Mouse (Mus musculus): ENCODE measurements around the gene Trh. TPM values are rescaled to one million over a fixed set of nuclear protein-coding genes. Genes with fewer than 3 reads are reported as not detected.

The Trh gene
- 1.5 and 1.9 TPM in 2 replicates for polyA plus RNA-seq (2012; rRNA removed)

DNA sequence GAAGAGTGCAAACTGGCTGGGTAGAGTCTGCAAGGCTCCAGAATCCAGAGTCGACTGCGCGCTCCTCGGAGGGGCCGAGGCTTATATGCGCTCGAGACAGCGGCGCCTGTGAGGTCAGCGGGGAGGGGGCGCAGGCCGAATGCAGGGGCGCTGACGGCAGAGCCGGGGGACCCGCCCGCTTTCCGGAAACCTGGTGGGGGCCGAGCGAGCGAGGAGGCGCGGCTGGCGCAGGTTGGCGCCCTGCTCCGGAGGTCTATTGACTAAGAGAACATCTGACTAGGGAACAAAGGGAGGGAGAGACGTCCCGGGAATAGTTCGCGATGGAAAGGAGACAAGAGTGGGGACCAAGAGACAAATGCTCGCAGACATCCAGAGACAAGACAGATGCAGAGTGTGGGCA is at the start of gene Trh:
Gene Trh (minus strand): TSS at position 60 of the 400 bp plus-strand sequence.
- Histone ChIP-seq H3K4me1 (ENCODE audit: control insufficient read depth, insufficient read depth, low read length) (no peaks in the 10 kb centered on the region), H3K27ac (ENCODE audit: insufficient read depth, low read length) (no peak within 1 kb of the TSS), H3K4me3 (ENCODE audit: insufficient read depth, low read length) (no peak within 1 kb of the TSS)
- TF ChIP-seq CTCF (IDR thresholded peaks at IDR 0.05; ENCODE audit: extremely low read depth, insufficient read depth, low read length) = no peak
- TF ChIP-seq POLR2A (IDR thresholded peaks at IDR 0.05; ENCODE audit: extremely low read depth, insufficient read depth, low read length) = no peak

DNA sequence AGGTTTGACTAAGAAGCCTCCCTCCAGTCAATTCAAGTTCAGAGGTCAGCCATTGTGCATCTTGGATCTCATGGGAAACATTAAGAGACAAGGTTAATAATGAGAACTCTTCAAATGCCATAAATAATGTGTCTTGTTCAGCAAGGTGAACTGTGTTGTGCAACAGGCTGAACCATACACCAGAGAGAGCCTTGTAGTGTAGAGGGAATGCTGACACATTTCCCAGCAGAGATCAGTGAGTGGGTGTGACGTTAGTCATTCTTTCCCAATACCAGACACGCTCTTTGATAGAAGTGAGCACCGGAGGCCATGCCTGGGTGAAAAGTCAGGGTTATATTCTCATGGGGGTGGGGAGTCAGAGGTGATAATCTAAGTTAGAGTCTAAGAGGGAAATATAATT is 46.4 kb upstream of the Trh start:
- H3K4me3 ChIP-seq (ENCODE audit: insufficient read depth, low read length) = no peak overlapping the region
- no peak overlapping the region for H3K27ac ChIP-seq (ENCODE audit: insufficient read depth, low read length)
- H3K4me1 ChIP-seq (ENCODE audit: control insufficient read depth, insufficient read depth, low read length) = peaks cover 1% of the 10 kb centered on the region; the same call in 1 of the 2 replicates
- TF ChIP-seq POLR2A (IDR thresholded peaks at IDR 0.05; ENCODE audit: extremely low read depth, insufficient read depth, low read length) (no peak), CTCF (IDR thresholded peaks at IDR 0.05; ENCODE audit: extremely low read depth, insufficient read depth, low read length) (no peak)

DNA sequence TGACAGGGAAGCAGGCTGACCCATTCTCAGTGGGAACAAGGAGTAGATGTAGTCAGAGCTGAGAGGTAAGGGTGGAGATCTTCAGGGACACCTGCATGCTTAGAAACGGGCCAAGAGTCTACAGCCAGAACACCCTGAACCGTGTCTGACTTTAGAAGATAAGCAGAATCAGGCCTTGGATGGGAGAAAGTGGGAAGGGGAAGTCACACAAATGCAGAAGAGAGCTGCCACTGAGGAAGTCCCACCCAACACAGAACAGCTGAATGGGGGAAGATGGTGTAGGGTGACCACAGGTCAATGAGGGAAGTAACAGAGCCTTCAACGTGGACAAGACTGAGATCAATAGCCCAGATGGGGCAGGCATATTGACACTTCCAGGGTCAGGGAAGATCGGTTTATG is 42.4 kb upstream of the Trh start:
- Histone ChIP-seq H3K4me3 (ENCODE audit: insufficient read depth, low read length) (no peak overlapping the region), H3K27ac (ENCODE audit: insufficient read depth, low read length) (no peak overlapping the region), H3K4me1 (ENCODE audit: control insufficient read depth, insufficient read depth, low read length) (peaks cover 1% of the 10 kb centered on the region; the same call in 1 of the 2 replicates)
- TF ChIP-seq CTCF (IDR thresholded peaks at IDR 0.05; ENCODE audit: extremely low read depth, insufficient read depth, low read length) (no peak), POLR2A (IDR thresholded peaks at IDR 0.05; ENCODE audit: extremely low read depth, insufficient read depth, low read length) (no peak)

DNA sequence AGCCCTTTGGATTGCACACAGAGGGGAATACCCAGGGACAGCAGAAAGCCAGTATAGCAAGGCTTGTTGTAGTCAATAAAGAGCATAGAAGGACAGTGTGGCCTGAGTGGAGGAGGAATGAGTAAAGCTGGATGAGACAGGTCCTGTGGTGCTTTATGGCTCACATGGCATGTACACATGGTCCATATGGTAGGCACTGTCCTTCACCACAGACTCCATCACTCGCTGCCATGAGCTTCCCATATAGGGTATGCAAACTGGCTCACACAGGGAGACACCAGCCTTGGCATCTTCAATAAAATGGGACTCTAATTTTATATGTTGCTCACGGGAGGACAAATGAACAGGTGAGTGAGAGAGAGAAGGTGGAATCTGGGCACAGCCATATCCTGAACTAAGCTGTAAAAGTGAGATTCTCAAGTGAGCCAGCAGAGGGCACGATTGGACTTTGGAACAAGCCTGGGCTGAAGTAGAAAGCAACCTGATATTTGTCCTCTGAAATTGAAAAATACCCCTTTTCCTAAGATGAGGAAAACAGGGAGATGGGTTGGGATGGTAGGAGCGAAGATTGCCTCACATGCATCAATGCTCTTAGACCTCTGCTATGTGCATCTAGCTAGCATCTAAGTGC is 41.9 kb upstream of the Trh start:
- TF ChIP-seq CTCF (IDR thresholded peaks at IDR 0.05; ENCODE audit: extremely low read depth, insufficient read depth, low read length) (peak; percentile 89), POLR2A (IDR thresholded peaks at IDR 0.05; ENCODE audit: extremely low read depth, insufficient read depth, low read length) (no peak)
- peaks cover 1% of the 10 kb centered on the region; the same call in 1 of the 2 replicates for H3K4me1 ChIP-seq (ENCODE audit: control insufficient read depth, insufficient read depth, low read length)
- H3K27ac ChIP-seq (ENCODE audit: insufficient read depth, low read length) = no peak overlapping the region
- no peak overlapping the region for H3K4me3 ChIP-seq (ENCODE audit: insufficient read depth, low read length)

DNA sequence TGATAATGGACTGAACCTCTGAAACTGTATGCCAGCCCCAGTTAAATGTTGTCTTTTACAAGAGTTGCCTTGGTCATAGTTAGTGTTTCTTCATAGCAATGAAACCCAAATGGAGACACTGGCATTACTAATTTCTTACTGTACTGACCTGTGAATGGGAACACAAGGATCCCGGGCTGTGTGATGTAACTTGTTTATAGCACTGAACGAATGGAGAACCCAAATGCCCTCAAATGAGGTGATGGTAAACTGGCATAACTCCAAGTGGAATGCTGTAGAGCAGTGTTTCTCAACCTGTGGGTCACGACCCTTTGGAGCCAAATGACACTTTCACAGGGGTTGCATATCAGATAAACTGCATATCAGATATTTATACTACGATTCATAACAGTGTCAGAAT is 41.1 kb upstream of the Trh start:
- Histone ChIP-seq H3K4me1 (ENCODE audit: control insufficient read depth, insufficient read depth, low read length) (peaks cover 1% of the 10 kb centered on the region; the same call in 1 of the 2 replicates), H3K27ac (ENCODE audit: insufficient read depth, low read length) (no peak overlapping the region), H3K4me3 (ENCODE audit: insufficient read depth, low read length) (no peak overlapping the region)
- TF ChIP-seq CTCF (IDR thresholded peaks at IDR 0.05; ENCODE audit: extremely low read depth, insufficient read depth, low read length) = no peak
- TF ChIP-seq POLR2A (IDR thresholded peaks at IDR 0.05; ENCODE audit: extremely low read depth, insufficient read depth, low read length) = no peak

DNA sequence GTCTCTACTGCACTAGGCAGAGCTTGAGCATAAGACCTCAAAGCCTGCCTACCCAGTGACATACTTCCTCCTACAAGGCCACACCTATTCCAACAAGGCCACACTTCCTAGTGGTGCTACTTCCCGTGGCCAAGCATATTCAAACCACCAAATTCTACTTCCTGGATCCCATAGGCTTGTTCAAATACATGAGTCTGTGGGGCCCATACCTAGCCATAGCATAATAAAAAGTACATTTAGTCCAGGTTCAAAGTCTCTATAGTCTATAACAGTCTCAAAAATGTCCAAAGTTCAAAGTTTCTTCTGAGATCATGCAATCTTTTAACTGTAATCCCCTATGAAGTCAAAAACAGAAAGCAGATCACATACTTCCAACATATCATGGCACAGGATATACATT is 32.7 kb upstream of the Trh start:
- no peak overlapping the region for H3K27ac ChIP-seq (ENCODE audit: insufficient read depth, low read length)
- TF ChIP-seq CTCF (IDR thresholded peaks at IDR 0.05; ENCODE audit: extremely low read depth, insufficient read depth, low read length) (no peak), POLR2A (IDR thresholded peaks at IDR 0.05; ENCODE audit: extremely low read depth, insufficient read depth, low read length) (no peak)

DNA sequence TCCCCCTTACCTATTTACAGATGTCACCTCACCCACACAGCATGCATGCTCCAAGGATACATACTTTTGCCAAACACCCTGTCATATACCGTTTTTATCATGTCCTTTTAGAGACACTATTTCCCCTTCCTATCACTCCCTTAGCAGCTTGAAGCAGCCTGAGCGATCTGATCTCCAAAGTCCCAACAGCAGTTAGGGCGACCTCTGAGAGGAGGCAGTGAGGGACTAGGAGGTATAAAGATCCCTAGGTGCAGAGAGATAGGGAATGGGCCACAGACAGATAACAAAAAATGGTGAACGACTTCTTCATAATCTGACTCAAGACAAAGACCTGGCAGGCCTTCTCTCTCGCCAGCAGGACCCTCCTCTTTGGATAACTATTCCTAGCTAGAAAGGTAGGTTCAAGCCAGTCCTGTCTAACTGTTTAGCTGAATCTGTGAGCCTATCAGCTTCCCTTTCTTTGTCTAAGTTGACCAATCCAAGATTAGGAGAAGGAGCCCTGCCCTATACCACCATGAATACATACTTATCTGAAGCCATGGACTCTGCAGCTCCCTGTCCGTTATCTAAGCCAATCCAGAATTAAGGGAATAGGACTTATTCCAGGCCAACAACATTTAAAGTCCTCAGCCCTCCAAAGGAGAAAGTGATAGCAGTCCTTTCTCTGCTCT is 29.3 kb upstream of the Trh start:
- no peak overlapping the region for H3K27ac ChIP-seq (ENCODE audit: insufficient read depth, low read length)
- no peak overlapping the region for H3K4me3 ChIP-seq (ENCODE audit: insufficient read depth, low read length)
- H3K4me1 ChIP-seq (ENCODE audit: control insufficient read depth, insufficient read depth, low read length) = no peaks in the 10 kb centered on the region
- TF ChIP-seq POLR2A (IDR thresholded peaks at IDR 0.05; ENCODE audit: extremely low read depth, insufficient read depth, low read length) = no peak
- no peak for TF ChIP-seq CTCF (IDR thresholded peaks at IDR 0.05; ENCODE audit: extremely low read depth, insufficient read depth, low read length)

More for the DNA sequence above, 32.7 kb upstream of the Trh start:
- H3K4me1 ChIP-seq (ENCODE audit: control insufficient read depth, insufficient read depth, low read length) = no peaks in the 10 kb centered on the region
- H3K4me3 ChIP-seq (ENCODE audit: insufficient read depth, low read length) = no peak overlapping the region

DNA sequence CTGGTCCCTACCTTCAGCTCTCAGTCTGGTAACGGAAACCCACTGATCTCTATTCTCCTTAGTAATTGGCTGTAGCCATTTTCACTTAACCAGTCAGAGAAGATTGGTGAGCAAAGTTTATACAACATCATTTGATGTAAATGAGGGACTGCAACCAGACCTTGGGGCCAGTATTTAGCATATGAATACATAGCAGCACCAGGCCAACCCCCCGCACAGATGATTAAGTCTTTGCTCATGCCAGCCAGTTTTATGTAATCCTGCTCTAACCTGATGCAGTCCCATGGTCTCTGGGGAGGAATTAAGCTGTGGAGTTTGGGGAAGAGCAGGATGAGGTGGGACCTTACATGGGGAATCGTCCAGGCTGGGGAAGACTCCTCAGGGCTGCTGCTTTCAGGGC is 28.2 kb upstream of the Trh start:
- H3K27ac ChIP-seq (ENCODE audit: insufficient read depth, low read length) = no peak overlapping the region
- no peak overlapping the region for H3K4me3 ChIP-seq (ENCODE audit: insufficient read depth, low read length)
- H3K4me1 ChIP-seq (ENCODE audit: control insufficient read depth, insufficient read depth, low read length) = no peaks in the 10 kb centered on the region
- TF ChIP-seq CTCF (IDR thresholded peaks at IDR 0.05; ENCODE audit: extremely low read depth, insufficient read depth, low read length) = no peak
- no peak for TF ChIP-seq POLR2A (IDR thresholded peaks at IDR 0.05; ENCODE audit: extremely low read depth, insufficient read depth, low read length)

DNA sequence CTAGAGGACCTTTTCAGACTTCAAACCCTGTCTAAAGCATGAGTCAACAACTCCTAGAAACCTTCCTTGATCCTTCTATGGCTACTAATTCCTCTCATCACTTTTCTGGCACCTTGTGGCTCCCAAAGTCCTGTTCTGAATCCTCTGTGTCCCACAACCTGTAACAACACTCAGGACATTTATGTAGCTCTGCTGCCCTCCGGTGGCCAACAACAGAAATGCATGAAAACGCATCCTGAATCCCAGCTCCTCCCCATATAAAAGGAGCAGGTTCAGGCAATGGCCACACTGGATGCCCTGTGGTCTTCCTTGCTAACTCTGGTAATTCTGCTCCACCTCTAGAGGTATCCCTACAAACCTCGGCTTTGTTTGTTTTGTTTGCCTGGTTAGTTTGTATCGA is 24.6 kb upstream of the Trh start:
- Histone ChIP-seq H3K27ac (ENCODE audit: insufficient read depth, low read length) (no peak overlapping the region), H3K4me3 (ENCODE audit: insufficient read depth, low read length) (no peak overlapping the region), H3K4me1 (ENCODE audit: control insufficient read depth, insufficient read depth, low read length) (no peaks in the 10 kb centered on the region)
- peak; percentile 97 for TF ChIP-seq CTCF (IDR thresholded peaks at IDR 0.05; ENCODE audit: extremely low read depth, insufficient read depth, low read length)
- no peak for TF ChIP-seq POLR2A (IDR thresholded peaks at IDR 0.05; ENCODE audit: extremely low read depth, insufficient read depth, low read length)

DNA sequence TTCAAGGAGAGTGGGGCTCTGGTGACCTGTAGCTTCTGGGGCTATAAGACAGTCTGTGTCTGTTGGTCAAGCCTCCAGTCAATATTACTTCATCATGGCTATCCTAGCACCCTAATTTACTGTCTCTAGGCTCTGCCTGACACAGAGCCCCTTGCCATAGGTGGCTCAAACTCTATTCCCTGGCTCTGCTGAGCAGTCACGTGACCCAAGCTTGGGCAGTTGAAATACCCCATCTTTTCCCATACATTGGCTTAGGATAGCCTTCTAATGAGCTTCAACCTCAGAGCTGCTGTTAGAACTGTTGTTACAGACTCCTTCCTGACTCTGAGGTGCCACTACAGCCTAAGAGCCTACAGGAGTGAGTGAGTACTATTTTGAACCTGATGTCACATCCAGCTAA is 23.6 kb upstream of the Trh start:
- Histone ChIP-seq H3K27ac (ENCODE audit: insufficient read depth, low read length) (no peak overlapping the region), H3K4me1 (ENCODE audit: control insufficient read depth, insufficient read depth, low read length) (no peaks in the 10 kb centered on the region), H3K4me3 (ENCODE audit: insufficient read depth, low read length) (no peak overlapping the region)
- TF ChIP-seq POLR2A (IDR thresholded peaks at IDR 0.05; ENCODE audit: extremely low read depth, insufficient read depth, low read length) (no peak), CTCF (IDR thresholded peaks at IDR 0.05; ENCODE audit: extremely low read depth, insufficient read depth, low read length) (no peak)

Data from cortical plate, adult 2 months (tissue).